Mouse (Mus musculus) heart, embryonic 10.5 days (tissue): ENCODE results near the gene Rasgrp3. TPM values are rescaled to one million over a fixed set of nuclear protein-coding genes. Genes with fewer than 3 reads are reported as not detected.
"Not testable (repeated sequence)": the region's sequence is repeated elsewhere in the genome, so short reads cannot be mapped to it uniquely, and the experiment has no call there.

ENCODE experiments used
- DNase-seq: peaks from one replicate; pipeline ENCODE4 v3.0.0-alpha.2; 2017; ENCODE audit warnings: low spot score
- H3K27ac ChIP-seq: fragments of 300-500 bp; sonication (generic); 2 replicates; pipeline ENCODE4 v1.5.1; 2016; ENCODE audit warnings: mild to moderate bottlenecking
- H3K27me3 ChIP-seq: fragments of 300-500 bp; sonication (generic); 2 replicates; pipeline ENCODE4 v1.6.1; 2016; ENCODE audit warnings: mild to moderate bottlenecking; ENCODE audit not compliant: poor library complexity, insufficient read depth, severe bottlenecking
- H3K36me3 ChIP-seq: fragments of 300-500 bp; sonication (generic); 2 replicates; pipeline ENCODE4 v1.6.1; 2016; ENCODE audit warnings: mild to moderate bottlenecking, moderate library complexity
- H3K4me1 ChIP-seq: fragments of 300-500 bp; sonication (generic); 2 replicates; pipeline ENCODE4 v1.6.1; 2016; ENCODE audit warnings: mild to moderate bottlenecking
- H3K4me3 ChIP-seq: fragments of 300-500 bp; sonication (generic); 2 replicates; pipeline ENCODE4 v1.5.1; 2016; ENCODE audit warnings: mild to moderate bottlenecking, moderate library complexity
- H3K9me3 ChIP-seq: fragments of 300-500 bp; sonication (generic); 2 replicates; pipeline ENCODE4 v1.6.1; 2016; ENCODE audit warnings: mild to moderate bottlenecking, moderate library complexity
- WGBS: fragments of 180-500 bp; shearing (Covaris S2); methylation state at CpG from one replicate; pipeline ENCODE4 v1.1.7; 2016; 5-methylcytosine and 5-hydroxymethylcytosine counted together
- polyA plus RNA-seq: library from polyadenylated mRNA; unstranded; fragments of >200 nt; fragmentation: Nextera tagmentation; extraction: Ambion mirVana; gene quantifications from 2 replicates; pipeline ENCODE4 v1.2.1, GENCODE M21; 2016

Gene Rasgrp3
- polyA plus RNA-seq, 1 experiment from 2014 or later = 18.5 TPM

DNA sequence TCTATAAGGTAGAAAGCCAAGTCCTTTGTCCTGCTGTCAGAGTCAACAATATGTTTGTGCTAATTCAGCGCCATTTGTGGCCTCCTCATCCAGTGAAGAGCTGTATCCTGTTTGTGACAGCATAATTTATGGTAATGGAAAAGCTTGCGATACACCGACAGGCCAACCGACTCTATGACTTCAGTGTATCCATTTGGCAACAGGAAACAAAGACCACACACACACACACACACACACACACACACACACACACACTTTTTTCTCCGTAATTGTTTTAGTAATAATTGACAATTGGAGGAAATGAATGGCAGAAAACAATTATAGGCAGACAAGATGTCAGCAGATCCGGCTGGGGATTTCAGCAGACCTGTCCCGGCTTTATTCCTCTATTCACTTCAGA, 4.9 kb downstream of the Rasgrp3 start:
- H3K36me3 ChIP-seq = 0 out of 2 replicates have a peak, but pooled peaks cover 2% of the 10 kb centered on the region
- H3K4me3 ChIP-seq = no peak overlapping the region
- H3K27ac ChIP-seq = no peak overlapping the region
- no peak for DNase-seq
- no peaks in the 10 kb centered on the region for H3K9me3 ChIP-seq
- H3K4me1 ChIP-seq = peaks cover 26% of the 10 kb centered on the region
- 65% methylated on average over 7 of the region's 7 CpGs for WGBS
- H3K27me3 ChIP-seq = no peaks in the 10 kb centered on the region

DNA sequence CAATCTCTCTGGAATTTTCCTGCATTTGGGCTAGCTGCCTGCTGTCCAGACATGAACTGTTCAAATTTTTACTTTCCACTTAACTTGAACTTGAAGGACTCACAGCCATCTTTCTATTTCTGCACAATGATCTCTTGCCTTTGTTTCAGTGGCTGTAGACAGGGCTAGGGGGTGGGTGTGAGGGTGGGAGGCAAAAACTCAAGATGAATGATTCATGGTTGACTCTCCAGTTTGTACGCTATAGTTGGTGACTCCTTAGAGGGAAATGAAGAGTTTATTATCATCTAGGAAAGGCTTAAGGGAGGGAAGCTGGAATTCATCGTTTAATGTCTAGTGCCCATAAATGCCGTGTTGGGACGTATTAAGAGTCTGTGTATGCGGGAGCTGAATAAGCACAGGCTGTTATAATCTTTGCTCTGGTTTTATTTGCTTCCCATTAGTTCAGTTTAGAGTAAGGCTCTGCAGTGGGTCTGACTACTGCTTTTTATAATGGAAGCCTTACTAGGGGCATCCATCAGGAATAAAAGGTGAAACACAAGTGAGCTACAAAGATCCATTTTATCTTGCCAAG, 5.6 kb downstream of the Rasgrp3 start:
- H3K36me3 ChIP-seq = 0 out of 2 replicates have a peak, but pooled peaks cover 2% of the 10 kb centered on the region

DNA sequence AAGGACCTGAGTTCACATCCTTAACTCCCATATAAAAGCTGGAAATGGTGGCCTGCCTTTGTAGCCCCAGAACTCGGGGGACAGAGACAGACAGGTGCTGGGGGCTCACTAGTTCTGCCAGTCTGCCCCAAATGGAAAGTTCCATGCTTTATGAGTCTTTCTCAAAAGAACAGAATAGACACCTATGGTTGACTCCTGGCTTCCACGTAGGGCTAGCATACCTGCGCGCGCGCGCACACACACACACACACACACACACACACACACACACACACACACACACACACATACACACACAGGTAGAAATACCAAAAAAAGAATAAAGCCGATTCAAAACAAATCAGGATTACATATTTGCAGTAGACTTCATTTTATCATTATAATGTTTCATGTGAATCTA, 6.7 kb downstream of the Rasgrp3 start:
- Histone ChIP-seq H3K27ac (no peak overlapping the region), H3K4me3 (no peak overlapping the region), H3K9me3 (no peaks in the 10 kb centered on the region), H3K4me1 (peaks cover 21% of the 10 kb centered on the region), H3K36me3 (0 out of 2 replicates have a peak, but pooled peaks cover 2% of the 10 kb centered on the region), H3K27me3 (no peaks in the 10 kb centered on the region)
- no peak for DNase-seq
- WGBS = 95% methylated on average over 8 of the region's 8 CpGs

More for the DNA sequence above, 5.6 kb downstream of the Rasgrp3 start:
- no peaks in the 10 kb centered on the region for H3K9me3 ChIP-seq
- DNase-seq = no peak
- no peaks in the 10 kb centered on the region for H3K27me3 ChIP-seq
- peaks cover 21% of the 10 kb centered on the region for H3K4me1 ChIP-seq
- 85% methylated on average over 5 of the region's 5 CpGs for WGBS
- no peak overlapping the region for H3K27ac ChIP-seq
- H3K4me3 ChIP-seq = no peak overlapping the region

DNA sequence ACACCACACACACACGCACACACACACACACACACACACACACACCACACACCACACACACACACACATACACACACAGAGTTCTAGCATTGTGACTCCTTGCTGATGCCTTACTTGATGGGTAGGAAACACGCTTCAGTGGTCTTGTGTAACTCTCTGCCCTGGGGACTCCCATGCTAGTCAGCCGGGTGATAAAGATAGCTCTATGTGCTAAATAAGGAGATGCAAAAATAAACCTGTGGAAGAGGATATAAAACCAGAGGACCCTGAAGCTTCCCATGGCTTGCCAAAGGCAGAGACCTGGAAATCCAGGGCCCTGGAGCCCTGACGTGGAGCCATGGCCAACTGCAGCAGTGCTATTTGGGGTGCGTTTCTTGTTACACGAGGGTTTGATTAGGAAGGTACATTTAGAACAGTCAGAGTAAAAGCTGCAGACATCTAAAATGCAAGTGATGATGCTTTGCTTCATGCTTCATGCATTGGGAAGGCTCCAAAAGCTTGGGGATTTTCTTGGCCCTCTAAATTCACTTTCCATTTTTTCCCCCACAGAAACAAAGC, 7.4 kb downstream of the Rasgrp3 start:
- 0 out of 2 replicates have a peak, but pooled peaks cover 2% of the 10 kb centered on the region for H3K36me3 ChIP-seq
- DNase-seq = no peak
- H3K4me3 ChIP-seq = no peak overlapping the region
- no peaks in the 10 kb centered on the region for H3K9me3 ChIP-seq
- 50% methylated on average over 6 of the region's 6 CpGs for WGBS
- H3K27ac ChIP-seq = peak overlapping the region; percentile 56
- H3K4me1 ChIP-seq = peaks cover 17% of the 10 kb centered on the region
- no peaks in the 10 kb centered on the region for H3K27me3 ChIP-seq

DNA sequence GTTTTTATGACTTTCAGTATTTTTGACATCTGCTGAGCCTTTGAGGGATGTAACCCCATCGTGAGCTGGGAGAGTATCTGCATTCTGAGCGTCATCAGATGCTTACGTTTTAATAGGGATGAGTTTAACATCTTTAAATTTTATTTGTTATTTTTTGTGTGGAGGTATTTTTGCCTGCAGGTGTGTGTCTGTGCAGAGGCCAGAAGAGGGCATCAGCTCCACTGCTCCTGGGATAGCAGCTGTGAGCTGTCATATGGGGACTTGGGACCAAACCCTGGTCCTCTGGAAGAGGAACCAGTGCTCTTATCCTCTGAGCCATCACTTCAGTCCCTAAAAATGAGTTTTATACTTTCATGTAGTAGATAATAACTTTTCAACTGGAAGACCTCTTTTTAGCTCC, 12.6 kb downstream of the Rasgrp3 start:
- 83% methylated on average over 3 of the region's 3 CpGs for WGBS
- no peaks in the 10 kb centered on the region for H3K27me3 ChIP-seq

DNA sequence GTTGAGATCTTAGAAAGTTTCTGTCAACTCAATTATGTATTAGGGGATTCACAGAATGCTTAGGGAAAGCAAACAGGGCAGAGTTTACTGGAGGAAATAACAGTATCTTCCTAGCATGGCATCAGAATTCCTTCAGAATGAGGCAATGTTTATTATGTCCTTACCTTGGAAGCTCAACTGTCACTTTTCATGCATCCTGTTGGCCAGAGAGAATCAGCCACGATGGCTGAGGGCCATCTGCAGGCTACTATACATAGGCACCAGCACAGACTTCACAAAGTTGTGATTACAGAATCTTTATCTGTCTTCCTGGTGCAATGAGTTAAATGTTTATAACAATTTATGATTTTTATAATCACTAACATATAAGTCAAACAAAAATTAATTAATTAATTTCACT, 13.3 kb downstream of the Rasgrp3 start:
- Histone ChIP-seq H3K27ac (no peak overlapping the region), H3K4me3 (no peak overlapping the region), H3K4me1 (no peaks in the 10 kb centered on the region), H3K36me3 (no peaks in the 10 kb centered on the region), H3K9me3 (no peaks in the 10 kb centered on the region), H3K27me3 (no peaks in the 10 kb centered on the region)
- no peak for DNase-seq
- 60% methylated on average over 1 of the region's 1 CpGs for WGBS

More for the DNA sequence above, 12.6 kb downstream of the Rasgrp3 start:
- H3K9me3 ChIP-seq = no peaks in the 10 kb centered on the region
- H3K36me3 ChIP-seq = no peaks in the 10 kb centered on the region
- H3K27ac ChIP-seq = no peak overlapping the region
- DNase-seq = no peak
- H3K4me1 ChIP-seq = peaks cover 2% of the 10 kb centered on the region
- H3K4me3 ChIP-seq = no peak overlapping the region

DNA sequence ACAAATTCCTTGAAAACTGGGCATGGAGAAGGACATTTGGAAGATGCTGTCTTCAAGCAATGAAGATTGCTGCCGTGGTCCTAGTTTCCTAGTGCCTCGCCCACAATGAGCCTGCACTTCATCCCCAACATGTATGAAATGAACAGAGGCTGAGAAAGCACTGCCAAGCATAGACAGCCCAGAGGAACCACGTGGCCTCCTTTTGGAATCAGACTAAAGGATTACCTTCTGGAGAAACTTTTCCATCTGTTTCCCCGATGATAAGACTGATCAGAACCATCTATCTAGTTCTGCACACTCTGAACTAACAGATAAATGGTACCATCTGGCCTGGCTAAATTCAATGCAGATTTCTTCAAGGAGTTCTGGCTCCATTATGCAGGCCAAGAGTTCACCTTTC, 16.6 kb downstream of the Rasgrp3 start:
- WGBS = 68% methylated on average over 4 of the region's 4 CpGs
- no peaks in the 10 kb centered on the region for H3K27me3 ChIP-seq
- DNase-seq = no peak
- no peak overlapping the region for H3K27ac ChIP-seq
- no peaks in the 10 kb centered on the region for H3K4me1 ChIP-seq
- no peaks in the 10 kb centered on the region for H3K9me3 ChIP-seq
- no peaks in the 10 kb centered on the region for H3K36me3 ChIP-seq
- H3K4me3 ChIP-seq = no peak overlapping the region

DNA sequence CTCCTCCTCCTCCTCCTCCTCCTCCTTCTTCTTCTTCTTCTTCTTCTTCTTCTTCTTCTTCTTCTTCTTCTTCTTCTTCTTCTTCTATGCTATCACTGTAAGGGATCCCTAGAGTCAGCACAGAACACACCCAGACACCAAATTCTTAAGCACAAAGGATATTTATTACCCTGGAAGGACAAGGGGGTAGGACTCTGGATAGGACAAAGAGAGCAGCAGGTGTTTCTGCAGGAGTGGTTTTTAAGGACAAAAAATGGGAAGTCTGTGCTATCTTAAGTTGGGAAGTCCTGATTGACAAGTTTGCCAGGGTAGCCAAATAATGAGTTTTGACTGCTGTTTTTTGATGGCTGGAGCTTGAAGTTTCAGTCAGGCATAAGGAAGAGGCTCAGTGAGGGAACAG, 17.9 kb downstream of the Rasgrp3 start:
- H3K4me3 ChIP-seq = no peak overlapping the region
- H3K27ac ChIP-seq = no peak overlapping the region
- no peaks in the 10 kb centered on the region for H3K36me3 ChIP-seq
- H3K27me3 ChIP-seq = no peaks in the 10 kb centered on the region
- H3K4me1 ChIP-seq = no peaks in the 10 kb centered on the region
- H3K9me3 ChIP-seq = no peaks in the 10 kb centered on the region
- no peak for DNase-seq

DNA sequence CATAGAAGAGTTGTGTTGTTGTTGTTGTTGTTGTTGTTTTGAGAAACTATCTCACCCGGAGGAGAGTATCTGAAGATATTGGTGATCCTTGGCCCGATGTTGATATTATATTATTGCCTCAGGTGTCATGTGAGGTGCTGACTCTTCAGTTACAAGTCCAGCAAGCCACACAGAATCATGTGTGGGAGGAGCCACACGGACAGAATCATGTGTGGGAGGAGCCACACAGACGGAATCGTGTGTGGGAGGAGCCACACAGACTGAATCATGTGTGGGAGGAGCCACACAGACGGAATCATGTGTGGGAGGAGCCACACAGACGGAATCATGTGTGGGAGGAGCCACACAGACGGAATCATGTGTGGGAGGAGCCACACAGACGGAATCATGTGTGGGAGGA, 20.4 kb downstream of the Rasgrp3 start:
- H3K27ac ChIP-seq, H3K27me3 ChIP-seq, H3K36me3 ChIP-seq, H3K9me3 ChIP-seq, DNase-seq, H3K4me1 ChIP-seq, H3K4me3 ChIP-seq: not testable (repeated sequence)
- 86% methylated on average over 9 of the region's 9 CpGs for WGBS

DNA sequence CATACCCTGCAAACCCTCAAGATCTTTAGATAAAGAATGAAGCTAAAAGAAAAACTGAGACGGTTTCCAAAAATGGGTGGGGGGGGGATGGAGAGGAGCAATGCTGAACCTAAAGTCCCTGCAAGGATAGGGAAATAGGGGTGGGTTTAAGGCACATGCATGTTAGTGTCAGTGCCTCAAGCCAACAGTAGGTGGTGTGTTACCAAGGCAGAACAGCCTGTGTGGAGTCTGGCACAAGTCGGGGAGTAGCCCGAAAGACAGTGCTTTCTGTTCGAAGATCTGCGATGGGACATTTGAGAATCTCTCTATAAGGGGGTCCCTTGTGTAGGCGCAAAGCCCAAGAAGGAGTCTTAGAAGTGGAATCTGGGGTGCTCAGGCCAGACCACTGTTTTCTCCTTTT, 24.9 kb downstream of the Rasgrp3 start:
- H3K4me1 ChIP-seq = peaks cover 12% of the 10 kb centered on the region
- H3K9me3 ChIP-seq = no peaks in the 10 kb centered on the region
- no peak for DNase-seq
- H3K27me3 ChIP-seq = no peaks in the 10 kb centered on the region
- no peak overlapping the region for H3K4me3 ChIP-seq
- no peaks in the 10 kb centered on the region for H3K36me3 ChIP-seq
- WGBS = 90% methylated on average over 6 of the region's 6 CpGs
- no peak overlapping the region for H3K27ac ChIP-seq

DNA sequence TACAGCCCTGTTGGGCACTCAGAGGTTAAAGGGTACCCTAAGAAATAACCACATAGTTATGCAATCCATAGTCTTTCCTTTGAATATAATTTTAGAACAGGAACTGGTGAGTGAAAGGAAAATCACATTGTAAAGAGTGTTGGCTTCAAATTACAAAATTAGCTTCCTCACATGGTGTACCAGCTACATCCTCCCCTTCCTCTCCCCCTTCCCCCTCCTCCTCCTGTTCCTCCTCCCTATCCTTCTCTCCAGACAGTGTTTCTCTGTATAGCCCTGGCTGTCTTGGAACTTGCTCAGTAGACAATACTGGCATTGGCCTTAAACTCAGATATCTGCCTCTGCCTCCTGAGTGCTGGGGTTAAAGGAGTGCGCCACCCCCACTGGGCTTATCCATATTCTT, 26.1 kb downstream of the Rasgrp3 start:
- Histone ChIP-seq H3K4me1 (peaks cover 22% of the 10 kb centered on the region), H3K36me3 (no peaks in the 10 kb centered on the region), H3K9me3 (no peaks in the 10 kb centered on the region), H3K27me3 (no peaks in the 10 kb centered on the region), H3K4me3 (no peak overlapping the region), H3K27ac (no peak overlapping the region)
- no peak for DNase-seq
- 78% methylated on average over 1 of the region's 1 CpGs for WGBS

DNA sequence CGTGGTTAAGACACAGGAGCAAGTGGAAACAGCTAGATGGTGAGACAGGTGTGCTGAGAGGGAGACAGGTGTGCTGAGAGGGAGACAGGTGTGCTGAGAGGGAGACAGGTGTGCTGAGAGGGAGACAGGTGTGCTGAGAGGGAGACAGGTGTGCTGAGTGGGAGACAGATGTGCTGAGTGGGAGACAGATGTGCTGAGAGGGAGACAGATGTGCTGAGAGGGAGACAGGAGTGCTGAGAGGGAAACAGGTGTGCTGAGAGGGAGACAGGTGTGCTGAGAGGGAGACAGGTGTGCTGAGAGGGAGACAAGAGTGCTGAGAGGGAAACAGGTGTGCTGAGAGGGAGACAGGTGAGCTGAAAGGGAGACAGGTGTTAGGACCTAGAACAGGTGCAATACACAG, 27.5 kb downstream of the Rasgrp3 start:
- WGBS = 79% methylated on average over 1 of the region's 1 CpGs
- H3K27me3 ChIP-seq, H3K36me3 ChIP-seq, H3K4me3 ChIP-seq, H3K9me3 ChIP-seq, DNase-seq, H3K27ac ChIP-seq: not testable (repeated sequence)
- H3K4me1 ChIP-seq = peaks cover 24% of the 10 kb centered on the region

DNA sequence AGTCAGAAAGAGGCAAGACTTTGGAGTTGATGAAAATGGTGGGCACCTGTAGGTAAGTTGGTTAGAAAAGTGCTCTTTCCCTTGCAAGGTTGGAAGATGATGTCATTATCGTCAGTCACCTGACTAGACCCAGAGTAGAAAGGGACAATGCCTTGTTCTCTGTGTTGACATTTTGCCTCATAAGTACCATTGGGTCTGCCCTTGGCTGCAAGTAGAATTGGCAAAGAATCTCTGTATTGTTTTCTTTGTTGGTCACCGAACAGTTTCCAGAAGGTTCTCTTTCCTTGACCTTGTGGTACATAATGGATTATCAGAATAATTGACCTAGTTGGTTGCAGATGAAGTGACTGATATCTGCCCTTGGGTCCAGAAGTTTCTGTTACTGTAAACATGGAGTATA, 27.9 kb downstream of the Rasgrp3 start:
- no peaks in the 10 kb centered on the region for H3K36me3 ChIP-seq
- DNase-seq = no peak
- WGBS = 86% methylated on average over 2 of the region's 2 CpGs
- no peak overlapping the region for H3K4me3 ChIP-seq
- peaks cover 24% of the 10 kb centered on the region for H3K4me1 ChIP-seq
- no peaks in the 10 kb centered on the region for H3K27me3 ChIP-seq
- H3K27ac ChIP-seq = no peak overlapping the region
- no peaks in the 10 kb centered on the region for H3K9me3 ChIP-seq
